Mouse (Mus musculus): Measurements from ENCODE around the gene Abtb2.

GRCm38 (mm10) chr2:103745481-103745880 is 179.4 kb downstream of the Abtb2 start:
- TF ChIP-seq CTCF (IDR thresholded peaks at IDR 0.05; ENCODE audit: borderline replicate concordance, insufficient read depth, low read depth, low read length) (no peak), POLR2A (IDR thresholded peaks at IDR 0.05; ENCODE audit: borderline replicate concordance, insufficient read depth, low read length) (no peak)

Measured in cerebellum, adult 2 months (tissue).